Mouse (Mus musculus): ENCODE data around the gene Stx12. TPM values are rescaled to one million over a fixed set of nuclear protein-coding genes. Genes with fewer than 3 reads are reported as not detected.
"Not testable (repeated sequence)": the region's sequence is repeated elsewhere in the genome, so short reads cannot be mapped to it uniquely, and the experiment has no call there.

The Stx12 gene
- 13.7 and 17.7 TPM in 2 replicates for polyA plus RNA-seq (2012; rRNA removed)

DNA sequence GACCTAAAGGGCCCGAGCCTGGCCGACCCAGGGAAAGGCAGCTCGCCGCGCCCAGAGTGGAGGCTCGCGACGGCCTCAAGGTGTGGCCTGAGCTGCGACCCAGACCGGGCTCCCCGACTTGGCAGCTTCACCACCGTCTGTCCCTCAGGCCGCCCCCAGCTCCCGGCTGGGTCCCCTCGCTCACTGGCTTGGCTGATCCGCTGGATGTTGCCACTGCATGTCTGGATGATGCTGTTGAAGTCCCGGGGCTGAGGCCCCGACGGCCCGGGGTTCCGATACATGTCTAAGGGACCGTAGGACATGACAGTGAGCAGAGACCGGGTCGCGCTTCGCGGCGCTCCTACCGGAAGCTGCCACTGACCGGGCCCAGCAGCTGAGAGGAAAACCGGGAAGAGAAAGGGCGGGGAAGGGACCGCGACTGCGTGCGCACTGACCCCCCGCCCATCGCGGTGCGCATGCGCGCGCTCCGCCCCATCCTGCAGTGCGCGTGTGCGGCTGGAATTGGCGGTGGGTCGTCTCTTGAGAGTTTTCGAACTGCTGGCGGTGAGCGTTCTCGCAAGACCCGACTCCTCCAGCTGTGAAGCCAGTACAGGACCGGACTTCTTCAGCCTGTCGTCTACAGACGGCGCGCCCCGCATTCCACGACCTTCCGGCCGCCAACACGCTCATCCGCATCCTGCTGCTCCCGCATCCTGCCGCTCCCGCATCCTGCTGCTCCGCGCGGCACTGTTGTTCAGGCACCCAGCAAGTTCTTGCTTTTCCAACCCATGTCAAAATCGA is at the start of gene Stx12:
TSS of gene Stx12 (minus strand) at position 446 of the 780 bp plus-strand sequence.
- TF ChIP-seq CTCF (IDR thresholded peaks at IDR 0.05; ENCODE audit: control insufficient read depth, insufficient read depth, insufficient replicate concordance, low read depth, low read length) (no peak), POLR2A (IDR thresholded peaks at IDR 0.05; ENCODE audit: control insufficient read depth, low read depth, low read length) (peak; percentile 87)
- peak within 1 kb of the TSS; percentile 76 for H3K27ac ChIP-seq (ENCODE audit: control insufficient read depth, insufficient read depth, low read depth, low read length)
- no peaks in the 10 kb centered on the region for H3K36me3 ChIP-seq (ENCODE audit: control insufficient read depth, insufficient read depth, low read length)
- peaks cover 5% of the 10 kb centered on the region for H3K4me1 ChIP-seq (ENCODE audit: control insufficient read depth, insufficient read depth, low read length)
- H3K4me3 ChIP-seq (ENCODE audit: control insufficient read depth, low read depth, low read length), result peak within 1 kb of the TSS; percentile 89
- no peaks in the 10 kb centered on the region for H3K27me3 ChIP-seq (ENCODE audit: control insufficient read depth, insufficient read depth, low read length)

DNA sequence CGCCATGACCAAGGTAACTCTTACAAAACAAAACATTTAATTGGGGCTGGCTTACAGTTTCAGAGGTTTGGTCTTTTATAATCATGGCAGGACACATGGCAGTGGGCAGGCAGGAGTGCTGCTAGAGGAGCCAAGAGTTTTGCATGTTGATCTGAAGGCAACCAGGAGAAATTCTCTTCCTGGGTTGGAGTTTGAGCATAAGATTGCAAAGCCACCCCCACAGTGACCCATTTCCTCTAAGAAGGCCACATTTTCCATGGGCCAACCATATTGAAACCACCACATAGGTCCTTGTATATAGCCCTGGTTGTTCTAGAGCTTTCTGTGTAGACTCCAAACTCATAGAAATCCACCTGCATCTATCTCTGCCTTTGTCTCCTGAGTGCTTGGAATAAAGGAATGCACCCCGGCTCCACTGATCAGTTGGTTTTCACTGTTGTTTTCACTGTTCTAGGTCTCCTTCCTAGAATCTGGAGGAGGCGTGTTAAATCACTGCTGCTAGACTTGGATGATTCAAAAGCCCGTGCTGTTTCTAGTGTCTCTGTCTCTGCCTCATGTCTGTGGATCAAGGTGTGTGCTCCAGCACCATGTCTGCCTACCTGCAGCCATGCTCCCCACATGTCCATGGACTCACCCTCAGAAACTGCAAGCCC is 48.6 kb upstream of the Stx12 start:
- Histone ChIP-seq H3K36me3 (ENCODE audit: control insufficient read depth, insufficient read depth, low read length) (no peaks in the 10 kb centered on the region), H3K4me3 (ENCODE audit: control insufficient read depth, low read depth, low read length) (no peak overlapping the region), H3K27me3 (ENCODE audit: control insufficient read depth, insufficient read depth, low read length) (no peaks in the 10 kb centered on the region), H3K27ac (ENCODE audit: control insufficient read depth, insufficient read depth, low read depth, low read length) (no peak overlapping the region), H3K4me1 (ENCODE audit: control insufficient read depth, insufficient read depth, low read length) (peaks cover 9% of the 10 kb centered on the region)
- TF ChIP-seq POLR2A (IDR thresholded peaks at IDR 0.05; ENCODE audit: control insufficient read depth, low read depth, low read length) (no peak), CTCF (IDR thresholded peaks at IDR 0.05; ENCODE audit: control insufficient read depth, insufficient read depth, insufficient replicate concordance, low read depth, low read length) (no peak)

DNA sequence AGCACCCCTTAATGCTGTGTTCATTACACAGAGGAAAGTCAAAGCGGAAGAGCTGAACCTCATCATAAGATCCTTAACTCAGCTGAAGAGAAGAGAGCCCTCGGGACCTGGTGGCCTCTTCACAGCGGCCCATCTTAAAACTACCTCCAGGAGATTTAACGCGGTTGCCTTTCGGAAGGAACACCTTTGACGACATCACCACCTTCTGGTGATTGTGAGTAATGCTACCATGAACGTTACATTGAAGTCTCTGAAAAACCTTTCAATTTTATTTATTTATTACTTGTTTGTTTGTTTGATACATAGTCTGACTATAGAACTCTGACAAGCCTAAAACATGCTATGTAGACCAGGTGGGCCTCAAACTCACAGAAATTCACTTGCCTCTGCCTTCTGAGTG is 46.5 kb upstream of the Stx12 start:
- Histone ChIP-seq H3K4me1 (ENCODE audit: control insufficient read depth, insufficient read depth, low read length) (peaks cover 9% of the 10 kb centered on the region), H3K27ac (ENCODE audit: control insufficient read depth, insufficient read depth, low read depth, low read length) (no peak overlapping the region), H3K36me3 (ENCODE audit: control insufficient read depth, insufficient read depth, low read length) (no peaks in the 10 kb centered on the region), H3K4me3 (ENCODE audit: control insufficient read depth, low read depth, low read length) (no peak overlapping the region), H3K27me3 (ENCODE audit: control insufficient read depth, insufficient read depth, low read length) (no peaks in the 10 kb centered on the region)
- no peak for TF ChIP-seq CTCF (IDR thresholded peaks at IDR 0.05; ENCODE audit: control insufficient read depth, insufficient read depth, insufficient replicate concordance, low read depth, low read length)
- TF ChIP-seq POLR2A (IDR thresholded peaks at IDR 0.05; ENCODE audit: control insufficient read depth, low read depth, low read length), result no peak

DNA sequence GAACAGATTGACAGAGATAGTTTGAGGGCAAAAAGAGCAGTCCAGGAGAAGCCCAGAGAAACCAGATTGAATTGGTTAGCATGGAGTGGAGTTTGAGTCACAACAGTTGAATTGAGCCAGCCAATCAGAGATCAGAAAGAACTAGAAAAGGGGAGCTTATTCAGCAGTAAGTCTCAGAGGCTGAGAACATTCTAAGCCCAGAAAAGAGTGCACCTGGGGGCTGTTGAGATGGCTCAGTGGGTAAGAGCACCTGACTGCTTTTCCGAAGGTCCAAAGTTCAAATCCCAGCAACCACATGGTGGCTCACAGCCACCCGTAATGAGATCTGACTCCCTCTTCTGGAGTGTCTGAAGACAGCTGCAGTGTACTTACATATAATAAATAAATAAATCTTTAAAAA is 42.2 kb upstream of the Stx12 start:
- not testable (repeated sequence) for H3K36me3 ChIP-seq (ENCODE audit: control insufficient read depth, insufficient read depth, low read length); H3K27ac ChIP-seq (ENCODE audit: control insufficient read depth, insufficient read depth, low read depth, low read length); H3K4me1 ChIP-seq (ENCODE audit: control insufficient read depth, insufficient read depth, low read length); H3K27me3 ChIP-seq (ENCODE audit: control insufficient read depth, insufficient read depth, low read length); H3K4me3 ChIP-seq (ENCODE audit: control insufficient read depth, low read depth, low read length)

GRCm38 (mm10) chr4:132922558-132923008 is 38.3 kb upstream of the Stx12 start, which contains the start of gene Fam76a:
Fam76a (minus strand) TSS chr4:132922558.
- H3K36me3 ChIP-seq (ENCODE audit: control insufficient read depth, insufficient read depth, low read length), result no peaks in the 10 kb centered on the region; the same call in 1 of the 2 replicates

GRCm38 (mm10) chr4:132922061-132922530 is 37.8 kb upstream of the Stx12 start:
- Histone ChIP-seq H3K27me3 (ENCODE audit: control insufficient read depth, insufficient read depth, low read length) (no peaks in the 10 kb centered on the region), H3K4me1 (ENCODE audit: control insufficient read depth, insufficient read depth, low read length) (peaks cover 6% of the 10 kb centered on the region), H3K36me3 (ENCODE audit: control insufficient read depth, insufficient read depth, low read length) (no peaks in the 10 kb centered on the region; the same call in 1 of the 2 replicates), H3K4me3 (ENCODE audit: control insufficient read depth, low read depth, low read length) (peak overlapping the region; percentile 83), H3K27ac (ENCODE audit: control insufficient read depth, insufficient read depth, low read depth, low read length) (peak overlapping the region; percentile 85)
- no peak for TF ChIP-seq CTCF (IDR thresholded peaks at IDR 0.05; ENCODE audit: control insufficient read depth, insufficient read depth, insufficient replicate concordance, low read depth, low read length)
- peak; percentile 41; the same call in 1 of the 2 replicates for TF ChIP-seq POLR2A (IDR thresholded peaks at IDR 0.05; ENCODE audit: control insufficient read depth, low read depth, low read length)

More at GRCm38 (mm10) chr4:132922558-132923008, 38.3 kb upstream of the Stx12 start, which contains the start of gene Fam76a:
- H3K4me1 ChIP-seq (ENCODE audit: control insufficient read depth, insufficient read depth, low read length), result peaks cover 6% of the 10 kb centered on the region
- peak within 1 kb of the TSS; percentile 85 for H3K27ac ChIP-seq (ENCODE audit: control insufficient read depth, insufficient read depth, low read depth, low read length)
- H3K27me3 ChIP-seq (ENCODE audit: control insufficient read depth, insufficient read depth, low read length), result no peaks in the 10 kb centered on the region
- TF ChIP-seq POLR2A (IDR thresholded peaks at IDR 0.05; ENCODE audit: control insufficient read depth, low read depth, low read length) (peak; percentile 63; the same call in 1 of the 2 replicates), CTCF (IDR thresholded peaks at IDR 0.05; ENCODE audit: control insufficient read depth, insufficient read depth, insufficient replicate concordance, low read depth, low read length) (no peak)
- peak within 1 kb of the TSS; percentile 83 for H3K4me3 ChIP-seq (ENCODE audit: control insufficient read depth, low read depth, low read length)

DNA sequence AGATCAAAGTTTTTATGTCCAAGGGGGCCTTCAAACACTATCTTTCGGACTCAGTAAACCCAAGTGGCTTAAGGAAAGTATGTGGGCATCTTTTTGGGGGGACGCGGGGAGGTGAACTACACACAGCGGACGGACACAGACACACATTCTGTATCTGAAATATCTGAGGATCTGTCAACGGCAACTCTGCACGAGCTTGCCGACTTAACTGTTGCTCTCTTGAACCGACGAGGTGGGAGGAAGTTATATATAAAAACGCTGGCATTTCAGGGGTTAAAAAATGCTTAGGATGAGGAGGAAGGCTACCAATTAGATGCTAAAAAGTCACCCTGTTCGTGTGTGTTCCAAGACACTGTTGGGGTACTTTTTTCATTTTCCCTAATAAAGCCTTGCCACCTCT is 37.2 kb upstream of the Stx12 start:
- Histone ChIP-seq H3K36me3 (ENCODE audit: control insufficient read depth, insufficient read depth, low read length) (no peaks in the 10 kb centered on the region; the same call in 1 of the 2 replicates), H3K4me3 (ENCODE audit: control insufficient read depth, low read depth, low read length) (peak overlapping the region; percentile 83), H3K27me3 (ENCODE audit: control insufficient read depth, insufficient read depth, low read length) (no peaks in the 10 kb centered on the region), H3K4me1 (ENCODE audit: control insufficient read depth, insufficient read depth, low read length) (peaks cover 6% of the 10 kb centered on the region), H3K27ac (ENCODE audit: control insufficient read depth, insufficient read depth, low read depth, low read length) (peak overlapping the region; percentile 85)
- TF ChIP-seq POLR2A (IDR thresholded peaks at IDR 0.05; ENCODE audit: control insufficient read depth, low read depth, low read length), result no peak
- no peak for TF ChIP-seq CTCF (IDR thresholded peaks at IDR 0.05; ENCODE audit: control insufficient read depth, insufficient read depth, insufficient replicate concordance, low read depth, low read length)

Measured in testis, adult 2 months (tissue).